Mouse (Mus musculus) heart, postnatal 36 days (tissue): ENCODE results near the gene Igdcc4. TPM values are rescaled to one million over a fixed set of nuclear protein-coding genes. Genes with fewer than 3 reads are reported as not detected.

Experiments
- DNase-seq, 2 experiments: peaks; one replicate each; pipeline ENCODE4 v3.0.0; 2021 to 2022
- intact Hi-C: fragments of 180-260 bp; cut with DNase I; formaldehyde crosslinking; loops from one replicate; pipeline ENCODE4 v1.15.1; 2025
- total RNA-seq, 2 experiments: library from RNA; stranded (reverse); gene quantifications; 2 replicates each; pipeline ENCODE4 v1.2.3; 2021

Igdcc4 gene
- total RNA-seq, 2 experiments from 2014 or later, result 9.8 to 10.7 TPM

DNA sequence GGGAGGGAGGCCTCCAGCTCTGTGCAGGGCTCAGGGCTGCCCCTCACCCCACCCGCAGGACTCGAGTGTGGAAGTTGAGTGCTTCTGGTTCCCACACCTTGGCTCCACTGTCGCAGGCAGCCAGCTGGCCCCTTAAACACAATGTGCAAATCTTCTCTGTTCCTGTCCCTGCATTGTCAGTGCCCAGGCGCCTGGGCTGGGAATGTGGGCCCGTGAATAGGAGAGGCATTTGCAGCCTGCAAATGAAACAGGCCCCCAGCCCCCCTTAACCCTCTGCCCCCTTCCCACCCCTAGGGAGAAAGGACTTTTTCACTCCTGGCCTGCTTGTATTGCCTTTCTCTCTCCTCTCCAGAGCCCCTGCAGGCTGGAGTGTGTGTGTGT lies 52.0 kb downstream of the Igdcc4 start:
- intact Hi-C loops, result no loop called here

DNA sequence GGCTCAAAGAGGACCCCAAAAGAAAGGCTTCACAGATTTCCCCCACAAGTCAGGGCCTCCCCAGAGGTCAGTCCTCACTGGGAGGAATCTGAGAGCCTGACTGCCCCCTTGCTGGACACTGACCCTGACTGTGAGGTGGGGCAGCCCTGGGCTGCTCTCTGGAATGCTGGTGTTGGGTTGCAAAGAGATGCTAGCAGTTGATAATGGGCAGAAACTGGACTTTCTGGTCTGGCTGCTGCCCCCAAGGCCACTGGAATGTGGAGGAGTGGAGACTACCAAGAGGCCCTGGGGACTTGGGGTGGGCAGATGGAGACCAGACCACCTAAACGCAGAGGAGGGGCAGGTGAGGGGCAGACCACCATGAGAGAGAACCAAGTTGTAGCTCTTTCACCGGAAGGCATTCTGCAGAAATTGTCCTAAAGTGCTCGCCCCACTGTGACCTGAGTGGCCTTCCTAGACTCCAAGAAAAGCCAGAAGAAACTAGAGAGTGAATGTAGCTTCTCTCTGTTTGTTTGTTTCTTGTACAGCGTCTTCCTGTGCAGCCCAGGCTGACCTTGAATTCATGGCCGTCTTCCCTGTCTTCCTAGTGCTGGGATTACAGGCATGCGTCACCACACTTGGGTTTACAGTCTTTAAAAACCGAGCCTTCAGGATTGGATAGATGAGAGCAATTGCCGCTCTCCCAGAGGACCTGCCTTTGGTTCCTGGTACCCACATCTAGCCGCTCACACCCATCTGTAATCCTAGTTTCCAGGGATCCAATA lies 53.6 kb downstream of the Igdcc4 start:
- DNase-seq, result no peak
- intact Hi-C loops, result no loop called here

More for the DNA sequence above, 52.0 kb downstream of the Igdcc4 start:
- DNase-seq, result no peak

DNA sequence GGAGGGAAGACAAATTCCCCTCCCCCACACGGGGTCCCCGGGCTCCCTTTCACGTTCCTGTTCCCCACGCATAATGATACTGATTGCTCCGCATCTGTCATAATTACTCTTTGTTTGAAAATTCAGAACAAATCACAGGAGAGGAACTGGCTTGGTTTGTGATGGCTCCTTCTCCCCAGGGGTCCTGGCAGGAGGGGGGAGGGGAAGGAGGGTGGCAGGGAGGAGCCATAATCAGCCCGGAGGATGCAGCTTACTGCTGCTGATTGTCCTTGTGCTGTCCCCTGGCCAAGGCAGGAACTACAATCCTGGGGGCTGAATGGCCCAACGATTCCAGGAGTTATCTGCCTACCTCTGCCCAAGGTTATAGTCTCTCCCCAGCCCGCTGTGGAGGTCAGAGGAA lies 55.3 kb downstream of the Igdcc4 start:
- intact Hi-C loops, result no loop called here
- DNase-seq, result no peak

DNA sequence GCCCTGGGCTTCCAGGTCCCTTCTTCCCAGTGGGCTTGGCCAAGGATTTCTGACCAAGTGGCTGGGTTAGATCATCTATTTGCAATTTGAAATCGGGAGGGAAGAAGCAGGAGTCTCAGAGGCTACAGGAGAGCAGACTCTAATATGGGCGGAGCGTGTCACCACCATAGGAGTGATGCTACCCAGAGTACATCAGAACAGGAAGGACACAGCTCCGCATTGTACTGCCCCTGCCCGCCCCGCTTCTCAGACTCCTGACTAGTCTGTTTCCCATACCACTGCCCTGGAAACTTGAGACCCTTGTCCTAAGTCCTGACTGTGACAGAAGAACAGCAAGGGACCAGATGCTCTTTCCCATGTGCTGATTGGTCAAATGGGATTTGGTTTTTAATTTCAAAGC lies 56.3 kb downstream of the Igdcc4 start:
- no peak for DNase-seq
- intact Hi-C loops, result no loop called here

DNA sequence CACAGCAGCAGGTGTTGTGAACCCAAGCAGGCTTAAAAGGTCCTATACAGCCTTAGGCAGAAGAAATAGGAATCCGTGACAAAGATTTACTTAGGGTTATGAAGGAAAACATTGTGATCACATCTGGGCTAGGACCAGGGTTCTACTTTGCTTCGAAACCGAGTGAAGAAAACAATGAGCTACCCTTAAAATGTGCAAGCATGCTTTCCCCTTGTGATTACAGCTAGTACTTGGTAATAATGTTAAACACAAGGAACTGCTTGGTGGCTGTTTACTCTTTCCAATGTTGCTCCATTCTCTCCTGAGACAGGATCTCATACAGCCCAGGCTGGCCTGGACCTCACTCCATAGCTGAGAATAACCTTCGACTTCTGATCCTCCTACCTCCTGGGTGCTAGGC lies 59.9 kb downstream of the Igdcc4 start:
- intact Hi-C loops, result no loop called here

DNA sequence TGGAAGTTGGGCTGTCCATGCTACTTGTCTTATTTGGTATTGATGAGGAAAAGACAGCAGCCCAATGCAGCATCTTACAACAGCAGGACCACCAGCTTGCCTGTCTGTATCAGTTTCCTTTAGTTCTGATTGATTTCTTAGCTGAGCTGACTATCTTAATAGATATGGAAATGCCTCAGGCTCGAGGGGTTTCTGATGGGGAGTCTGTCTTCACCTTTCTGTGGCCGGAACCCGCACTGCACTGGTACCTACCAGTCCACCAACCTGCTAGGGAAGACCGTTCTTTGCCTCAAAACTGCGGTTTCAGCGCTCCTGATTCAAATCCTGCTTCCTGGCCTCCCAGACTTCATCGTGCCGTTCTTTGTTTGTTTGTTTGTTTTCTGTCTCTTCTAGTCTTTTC lies 60.6 kb downstream of the Igdcc4 start:
- intact Hi-C loops, result no loop called here
- DNase-seq, result no peak

More for the DNA sequence above, 59.9 kb downstream of the Igdcc4 start:
- DNase-seq, result no peak

DNA sequence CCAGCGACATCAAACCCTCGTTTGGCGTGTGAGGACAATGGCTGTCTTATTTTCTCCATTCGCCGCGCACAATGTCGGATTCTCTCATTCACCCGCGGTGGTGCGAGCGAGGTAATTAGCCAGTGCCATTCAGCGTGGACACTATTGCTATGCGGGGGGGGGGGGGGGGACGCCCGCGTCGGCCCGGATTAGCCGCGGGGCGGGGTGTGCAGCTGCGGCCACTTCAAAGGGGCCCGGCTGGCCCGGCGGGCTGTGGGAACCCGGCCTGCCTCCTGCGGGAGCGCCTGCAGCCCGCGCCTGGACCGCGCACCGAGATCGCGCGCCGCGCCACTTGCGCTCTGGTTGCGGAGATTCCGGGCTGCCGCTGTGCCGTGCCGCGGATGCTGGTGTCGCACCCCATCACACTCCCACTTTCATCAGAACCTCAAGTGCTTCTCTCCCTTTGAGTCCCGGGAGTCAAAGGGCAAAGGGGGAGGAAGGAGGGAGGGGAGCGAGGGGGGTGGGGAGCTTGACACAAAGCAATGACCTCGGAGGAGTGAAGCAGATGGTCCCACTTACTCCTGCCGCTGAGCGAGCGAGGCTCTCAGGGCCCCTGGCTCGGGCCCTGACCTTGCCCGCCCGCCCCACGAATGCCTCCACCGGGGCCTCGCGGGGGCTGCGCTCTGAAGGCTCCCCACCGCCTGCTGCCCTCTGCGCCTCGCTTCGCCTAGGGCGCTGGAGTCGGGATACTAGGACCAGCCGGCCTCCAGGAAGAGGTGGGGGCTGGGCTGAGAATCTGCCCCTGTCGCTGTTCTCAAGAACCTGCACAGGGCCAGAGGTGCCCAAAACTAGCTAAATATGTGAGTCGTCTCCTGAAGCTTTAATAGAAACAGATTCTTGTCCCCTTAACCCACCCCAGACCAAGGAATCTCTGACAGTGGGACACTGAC lies 61.7 kb downstream of the Igdcc4 start:
- intact Hi-C loops, result no loop called here
- no peak for DNase-seq

DNA sequence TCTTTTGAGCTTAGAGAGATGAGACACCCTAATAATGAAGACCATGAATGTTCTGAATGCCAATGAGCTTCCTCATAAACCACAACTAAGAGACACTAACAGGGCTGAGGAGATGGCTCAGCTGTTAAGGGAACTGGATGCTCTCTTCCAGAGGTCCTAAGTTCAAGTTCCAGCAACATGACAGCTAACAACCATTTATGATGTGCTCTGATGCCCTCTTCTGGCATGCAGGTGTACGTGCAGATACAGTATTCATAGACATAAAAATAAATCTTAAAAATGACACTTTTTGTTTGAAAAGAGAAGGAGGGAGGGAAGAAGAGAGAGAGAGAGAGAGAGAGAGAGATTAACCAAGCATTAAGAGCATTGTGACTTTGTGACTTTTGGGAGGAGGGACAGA lies 63.6 kb downstream of the Igdcc4 start:
- DNase-seq, result no peak
- intact Hi-C loops, result loop anchor here (1.0 kb wide), 1 partner anchor 31 kb away; no protein-coding TSS in a partner anchor

DNA sequence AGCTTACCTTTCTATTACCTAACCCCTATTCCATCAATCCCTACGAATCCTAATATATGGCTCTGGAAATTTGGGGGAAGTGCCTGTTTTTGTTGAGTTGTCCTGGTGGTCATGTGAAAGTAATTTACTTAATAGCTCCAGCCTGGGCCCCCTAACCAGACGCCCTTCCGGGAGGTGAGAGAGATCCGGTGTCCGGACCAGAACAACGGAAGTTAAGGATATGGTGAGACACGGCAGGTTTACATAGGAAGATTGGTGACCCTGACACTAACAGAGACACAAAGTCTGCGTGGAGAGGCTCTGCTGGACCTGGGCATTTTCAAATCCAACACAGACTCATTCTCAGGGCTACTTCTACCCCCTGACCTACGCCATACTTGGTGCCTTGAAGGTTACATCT lies 65.1 kb downstream of the Igdcc4 start:
- intact Hi-C loops, result no loop called here
- no peak for DNase-seq

DNA sequence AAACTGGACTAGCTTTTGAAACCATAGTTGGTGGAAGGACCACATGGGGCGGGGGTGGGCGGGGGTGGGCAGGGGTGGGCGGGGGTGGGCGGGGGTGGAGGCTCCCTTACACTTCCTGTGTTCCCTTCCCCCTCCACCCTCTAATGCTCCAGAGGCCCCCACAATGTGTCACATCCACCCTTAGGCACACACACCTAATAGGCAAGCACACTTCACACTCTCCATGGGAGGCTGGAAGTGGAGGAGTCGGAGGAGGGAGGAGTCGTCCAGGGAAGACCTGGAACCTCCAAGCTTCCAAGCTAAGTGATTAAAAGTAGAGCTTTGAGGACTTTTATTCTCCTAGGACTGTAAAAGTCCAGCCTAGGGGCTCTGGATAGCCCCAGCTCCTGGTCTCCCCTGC lies 67.2 kb downstream of the Igdcc4 start:
- intact Hi-C loops, result no loop called here

DNA sequence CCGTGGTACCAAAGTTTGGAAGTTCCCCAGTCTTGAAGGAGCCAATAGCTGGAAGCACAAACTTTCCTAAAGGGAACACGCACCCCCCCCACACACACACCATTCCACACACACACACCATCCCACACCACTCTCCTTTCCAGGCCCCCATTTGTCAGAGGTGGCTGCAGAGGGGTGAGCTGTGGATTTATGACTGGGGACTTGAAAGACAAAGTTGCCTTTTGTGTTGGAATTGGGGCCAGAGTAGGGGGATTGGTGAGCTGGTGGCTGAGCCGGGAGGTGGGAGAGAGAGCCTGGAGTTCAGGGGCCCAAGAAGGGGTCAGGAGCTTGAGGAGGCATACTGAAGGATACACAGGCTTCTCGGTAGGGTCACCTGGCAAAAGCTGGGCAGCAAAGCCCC lies 67.7 kb downstream of the Igdcc4 start:
- intact Hi-C loops, result no loop called here
- DNase-seq, result no peak

More for the DNA sequence above, 67.2 kb downstream of the Igdcc4 start:
- DNase-seq, result no peak

DNA sequence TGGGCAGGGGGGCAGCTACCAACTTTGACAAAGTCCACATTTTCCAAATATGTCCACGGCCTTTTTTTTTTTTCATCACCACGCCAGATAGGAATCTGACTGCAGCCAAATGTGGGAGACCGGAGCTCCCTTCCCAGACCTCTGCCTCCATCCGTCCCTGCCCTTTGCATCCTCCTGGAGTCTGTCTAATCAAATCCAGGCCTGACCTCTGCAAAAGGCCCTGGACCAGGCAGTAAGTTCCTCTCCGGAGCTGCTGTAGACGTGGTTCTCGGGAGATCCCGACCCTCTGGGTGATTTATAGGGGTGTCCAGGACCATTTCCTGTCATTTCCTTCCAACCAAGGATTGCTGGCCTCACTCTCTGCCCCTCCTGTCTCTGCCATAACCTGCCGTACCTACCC lies 71.4 kb downstream of the Igdcc4 start:
- no peak for DNase-seq
- intact Hi-C loops, result no loop called here

DNA sequence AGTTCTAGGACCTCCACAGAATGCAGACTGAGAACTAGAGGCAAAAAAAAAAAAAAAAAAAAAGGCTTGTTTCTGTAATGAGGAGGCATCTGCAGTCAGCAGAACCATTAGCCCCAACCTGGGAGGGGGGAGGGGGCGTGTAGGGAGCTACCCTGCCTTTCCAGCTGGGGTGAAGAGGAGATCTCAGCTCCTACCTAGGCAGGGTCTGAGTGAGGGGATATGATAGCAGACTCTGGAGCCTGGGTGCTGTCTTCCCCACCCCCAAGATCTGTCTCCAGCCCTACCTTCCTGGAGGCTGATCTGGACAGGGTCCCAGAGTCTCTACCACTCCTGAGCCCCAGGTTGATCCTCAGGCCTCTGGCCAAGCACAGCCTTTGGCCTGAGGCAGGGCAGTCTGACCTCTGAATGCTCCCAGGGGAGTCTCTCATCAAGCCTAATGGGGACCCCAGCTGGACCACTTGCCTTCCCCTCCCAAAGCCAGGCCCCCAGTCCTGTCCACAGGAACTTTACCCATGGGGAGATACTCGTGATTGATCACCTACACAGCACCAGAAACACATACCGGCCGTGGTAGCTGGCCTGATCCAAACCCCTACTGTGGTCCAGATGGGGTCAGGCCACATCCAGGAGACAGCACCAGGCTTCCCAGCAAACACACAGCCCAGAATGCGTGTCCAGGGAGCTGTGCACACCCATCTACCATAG lies 74.1 kb downstream of the Igdcc4 start:
- intact Hi-C loops, result no loop called here

DNA sequence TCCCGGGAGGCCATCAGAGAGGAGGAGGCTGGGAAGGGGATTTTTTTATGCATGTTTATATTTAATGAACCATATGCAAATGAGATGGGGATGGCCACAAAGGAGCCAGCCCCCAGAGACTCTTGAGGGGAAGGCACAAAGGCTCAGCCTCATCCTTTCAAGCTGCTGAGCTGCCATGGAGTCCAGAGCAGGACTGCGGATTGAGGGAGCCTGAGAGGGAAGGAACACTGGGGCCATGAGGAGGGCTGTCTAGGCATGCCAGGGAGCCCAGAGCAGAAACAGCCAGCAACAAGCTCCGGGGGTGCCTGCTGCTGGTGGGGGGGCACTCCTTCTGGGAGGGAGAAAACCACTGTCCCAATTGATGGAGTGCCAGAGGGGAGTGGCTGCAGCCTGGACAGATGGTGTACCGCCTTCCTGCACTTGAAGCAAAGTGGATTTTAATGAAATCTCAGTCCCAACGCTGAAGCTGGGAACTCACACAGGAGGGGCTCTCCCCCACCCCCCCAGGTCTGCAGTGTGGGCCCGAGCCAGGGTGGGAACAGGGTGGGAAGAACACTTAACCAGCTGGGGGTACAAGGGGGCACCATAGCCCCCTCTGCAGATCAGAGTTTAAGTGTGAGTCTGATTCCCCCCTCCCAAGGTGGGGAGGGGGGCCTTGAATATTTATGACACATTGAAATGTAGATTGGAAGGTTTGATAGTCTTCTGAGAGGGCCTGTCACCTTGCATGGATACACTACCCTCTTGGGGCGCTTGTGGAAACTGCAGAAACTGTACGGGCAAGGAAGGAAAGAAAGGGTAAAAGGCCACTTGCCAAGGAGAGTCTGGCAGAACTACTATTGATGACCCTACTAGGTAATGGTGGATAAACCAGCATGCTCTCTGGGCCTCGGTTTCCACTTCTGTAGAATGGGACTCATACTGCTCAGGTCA lies 74.9 kb downstream of the Igdcc4 start:
- DNase-seq, result no peak
- intact Hi-C loops, result no loop called here

More for the DNA sequence above, 74.1 kb downstream of the Igdcc4 start:
- DNase-seq, result no peak

DNA sequence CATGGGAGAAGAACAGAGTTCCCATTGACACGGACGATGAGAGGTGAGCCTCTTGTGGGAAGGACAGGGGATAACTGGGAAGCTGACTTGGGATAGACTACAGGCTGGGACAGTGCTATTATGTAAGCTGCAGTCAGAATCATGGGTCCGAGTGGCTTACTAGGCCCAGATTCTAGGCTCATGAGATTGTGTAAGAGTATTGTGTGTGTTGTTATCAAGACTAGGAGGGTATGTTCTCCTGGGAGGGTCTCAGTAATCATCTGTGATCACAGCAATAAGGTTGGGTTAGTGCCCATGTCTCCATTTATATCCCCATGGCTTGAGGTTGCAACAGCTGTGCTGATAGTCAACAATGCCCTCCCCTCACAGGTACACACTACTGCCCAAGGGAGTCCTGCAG lies 76.2 kb downstream of the Igdcc4 start:
- intact Hi-C loops, result no loop called here

DNA sequence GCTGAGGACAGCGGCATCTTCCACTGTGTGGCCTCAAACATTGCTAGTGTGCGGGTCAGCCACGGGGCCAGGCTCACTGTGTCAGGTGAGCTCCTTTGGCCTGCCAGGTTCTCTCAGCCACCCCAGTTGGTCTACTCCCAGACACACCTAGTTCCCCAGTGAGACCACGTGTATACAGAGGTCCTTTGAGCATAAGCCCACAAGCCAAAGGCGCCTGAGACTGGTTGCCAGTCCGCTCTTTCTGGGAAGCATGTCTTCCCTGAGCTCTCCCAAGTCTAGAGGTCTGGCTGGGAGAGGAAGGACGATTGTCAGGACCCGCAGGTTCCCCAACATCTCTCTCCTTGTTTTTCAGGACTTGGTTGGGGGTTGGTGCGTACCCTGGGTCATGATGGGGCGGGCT lies 76.6 kb downstream of the Igdcc4 start:
- intact Hi-C loops, result no loop called here
- no peak for DNase-seq

More for the DNA sequence above, 76.2 kb downstream of the Igdcc4 start:
- DNase-seq, result no peak

DNA sequence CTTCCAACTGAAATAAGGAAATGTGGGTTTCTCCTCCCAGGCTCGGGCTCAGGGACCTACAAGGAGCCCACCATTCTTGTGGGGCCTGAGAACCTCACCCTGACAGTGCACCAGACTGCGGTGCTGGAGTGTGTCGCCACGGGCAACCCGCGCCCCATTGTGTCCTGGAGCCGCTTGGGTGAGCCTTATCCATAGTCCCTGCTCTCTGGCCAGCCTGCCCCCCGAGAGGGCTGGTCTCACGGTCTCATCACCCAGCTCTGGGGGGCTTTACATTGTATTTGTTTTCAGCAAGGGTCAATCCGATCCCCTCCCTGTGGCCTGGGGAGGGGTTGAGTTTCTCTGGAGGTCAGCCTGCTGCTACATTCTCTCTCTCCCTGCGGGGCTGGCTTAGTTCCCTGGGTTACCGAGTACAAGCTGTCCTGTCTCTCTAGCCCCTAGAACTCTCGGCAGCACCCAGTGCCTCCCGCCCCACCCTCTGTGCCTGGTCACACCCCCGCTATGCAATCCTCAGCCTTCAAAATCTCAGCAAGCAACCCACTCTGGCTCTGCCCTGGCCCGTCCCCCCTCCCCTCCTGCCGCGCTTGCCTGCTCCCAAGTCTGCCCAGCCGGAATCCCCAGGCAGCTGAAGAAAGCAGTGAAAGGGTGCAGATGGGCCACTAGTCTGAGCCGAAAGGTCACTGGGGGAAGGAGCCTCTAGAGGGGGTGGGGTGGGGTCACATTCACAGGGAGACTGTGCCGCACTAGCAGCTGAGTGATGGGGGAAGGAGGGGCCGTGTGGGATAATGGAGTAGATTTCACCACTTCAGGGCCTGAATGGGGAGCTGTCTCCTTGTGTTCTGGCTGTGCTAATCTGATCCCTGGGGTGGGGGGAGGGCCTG lies 77.3 kb downstream of the Igdcc4 start:
- DNase-seq, result peak; percentile 28 to 38
- intact Hi-C loops, result no loop called here

DNA sequence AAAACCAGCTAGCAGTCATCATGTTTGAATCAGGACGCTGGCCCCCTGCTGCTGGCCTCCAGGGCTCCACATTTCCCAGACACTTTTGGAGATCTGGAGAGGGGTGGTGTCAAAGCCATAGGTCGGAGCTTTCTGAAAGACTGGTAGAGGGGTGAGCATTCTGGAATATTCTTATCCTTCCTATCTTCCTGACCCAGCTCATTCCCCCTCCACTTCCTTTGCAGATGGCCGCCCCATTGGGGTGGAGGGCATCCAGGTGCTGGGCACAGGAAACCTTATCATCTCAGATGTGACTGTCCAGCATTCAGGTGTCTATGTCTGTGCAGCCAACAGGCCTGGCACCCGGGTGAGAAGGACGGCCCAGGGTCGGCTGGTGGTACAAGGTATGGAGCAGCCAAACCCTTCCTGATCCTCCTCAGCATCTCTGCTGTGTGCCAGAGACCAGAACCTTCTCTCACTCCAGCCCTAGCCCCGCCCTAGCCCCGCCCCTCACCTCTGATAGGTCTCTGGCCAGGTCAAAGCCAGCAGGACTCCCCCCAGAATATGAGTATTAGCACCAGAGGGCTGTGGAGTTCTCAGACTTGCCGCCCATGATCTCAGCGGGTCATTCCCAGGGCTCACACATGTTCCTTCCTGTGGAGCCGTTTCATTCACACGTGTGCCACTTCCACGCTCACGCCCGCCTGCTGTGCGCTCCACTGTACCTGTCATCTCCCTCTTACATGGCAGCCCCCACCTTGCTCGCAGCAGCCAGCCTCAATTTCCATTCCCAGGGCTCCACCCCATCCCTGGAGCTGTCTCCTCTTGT lies 78.7 kb downstream of the Igdcc4 start:
- intact Hi-C loops, result no loop called here
- no peak for DNase-seq
